Mouse (Mus musculus) ES-Bruce4 (cell line): ENCODE results near the gene Peli2.

Experiments
- CTCF ChIP-seq: IDR thresholded peaks from one replicate; pipeline ENCODE4 v1.8.1; 2011; ENCODE audit warnings: low read depth, low read length
- EP300 ChIP-seq: IDR thresholded peaks from 2 replicates; pipeline ENCODE4 v1.6.1; 2011; ENCODE audit warnings: low read depth, low read length; ENCODE audit not compliant: insufficient read depth
- POLR2A ChIP-seq: IDR thresholded peaks from one replicate; pipeline ENCODE4 v1.8.1; 2011; ENCODE audit warnings: low read length; ENCODE audit not compliant: insufficient read depth

GRCm38 (mm10) chr14:48257759-48258158 is 137.1 kb downstream of the Peli2 start:
- TF ChIP-seq CTCF (no peak), POLR2A (no peak), EP300 (no peak)
